Mouse (Mus musculus) heart, postnatal 0 days (tissue): ENCODE measurements around the gene Hist1h4f. TPM values are rescaled to one million over a fixed set of nuclear protein-coding genes. Genes with fewer than 3 reads are reported as not detected.
"Not testable (repeated sequence)": the region's sequence is repeated elsewhere in the genome, so short reads cannot be mapped to it uniquely, and the experiment has no call there.

ENCODE experiments used
- ATAC-seq: fragments of 200-750 bp; cut with Nextera tagmentation; 2 replicates; pipeline ENCODE4 v1.8.0; 2017; ENCODE audit warnings: low read depth, moderate number of reproducible peaks, moderate library complexity; ENCODE audit not compliant: insufficient read depth
- DNase-seq: peaks from one replicate; pipeline ENCODE4 v3.0.0-alpha.2; 2016; ENCODE audit warnings: low spot score
- H3K27ac ChIP-seq: fragments of 300-500 bp; sonication (generic); 2 replicates; pipeline ENCODE4 v1.5.1; 2014; ENCODE audit warnings: low read depth, mild to moderate bottlenecking
- H3K27me3 ChIP-seq: fragments of 300-500 bp; sonication (generic); 2 replicates; pipeline ENCODE4 v1.6.1; 2014; ENCODE audit warnings: low read length, mixed read lengths; ENCODE audit not compliant: control insufficient read depth, insufficient read depth
- H3K36me3 ChIP-seq: fragments of 300-500 bp; sonication (generic); replicated peaks from 2 replicates; pipeline ENCODE4 v1.6.1; 2014; ENCODE audit warnings: low read length, mixed read lengths; ENCODE audit not compliant: control insufficient read depth, insufficient read depth
- H3K4me1 ChIP-seq: fragments of 300-500 bp; sonication (generic); 2 replicates; pipeline ENCODE4 v1.6.1; 2014; ENCODE audit warnings: antibody characterized with exemption; ENCODE audit not compliant: control insufficient read depth, insufficient read depth
- H3K4me2 ChIP-seq: fragments of 300-500 bp; sonication (generic); 2 replicates; pipeline ENCODE4 v1.6.1; 2014; ENCODE audit warnings: low read depth, mild to moderate bottlenecking, low read length, moderate library complexity
- H3K4me3 ChIP-seq: fragments of 300-500 bp; sonication (generic); 2 replicates; pipeline ENCODE4 v1.5.1; 2014; ENCODE audit warnings: low read depth, low read length
- H3K9ac ChIP-seq: fragments of 300-500 bp; sonication (generic); replicated peaks from 2 replicates; pipeline ENCODE4 v1.6.1; 2014; ENCODE audit warnings: low read depth, low read length, mixed read lengths
- H3K9me3 ChIP-seq: fragments of 300-500 bp; sonication (generic); replicated peaks from 2 replicates; pipeline ENCODE4 v1.6.1; 2016; ENCODE audit warnings: low read length; ENCODE audit not compliant: control insufficient read depth
- CTCF ChIP-seq: IDR thresholded peaks from 2 replicates; pipeline ENCODE4 v1.5.1; 2016; ENCODE audit warnings: antibody characterized with exemption, control low read depth, low read depth
- EP300 ChIP-seq: IDR thresholded peaks from 2 replicates; pipeline ENCODE4 v1.6.1; 2016; ENCODE audit warnings: antibody characterized with exemption, low read depth
- WGBS: fragments of 180-500 bp; shearing (Covaris S2); extraction: QIAGEN DNeasy Blood & Tissue Kit; methylation state at CpG from one replicate; pipeline ENCODE4 v1.1.7; 2014; 5-methylcytosine and 5-hydroxymethylcytosine counted together
- polyA plus RNA-seq: library from polyadenylated mRNA; unstranded; fragments of >200 nt; fragmentation: Nextera tagmentation; extraction: Ambion mirVana; gene quantifications from 2 replicates; pipeline ENCODE4 v1.2.1, GENCODE M21; 2015
- total RNA-seq: library from RNA; depleted of rRNA; stranded (reverse); fragments of >200 nt; gene quantifications from 2 replicates; pipeline ENCODE4 v1.2.3, GENCODE M21; 2014; ENCODE audit warnings: low replicate concordance

The Hist1h4f gene
- total and polyA plus RNA-seq, 2 experiments from 2014 or later = 3,073 TPM; not detected in 1

GRCm38 (mm10) chr13:23575271-23575851, 23.9 kb upstream of the Hist1h4f start, which contains the start of gene Hist1h3d:
Hist1h3d (plus strand) TSS chr13:23575763.
- TF ChIP-seq CTCF = no peak
- peak; percentile 45; the same call in 1 of the 2 replicates for ATAC-seq
- H3K9me3 ChIP-seq = no peaks in the 10 kb centered on the region
- DNase-seq = peak; percentile 90
- H3K4me2 ChIP-seq = peak within 1 kb of the TSS; percentile 53
- peaks cover 16% of the 10 kb centered on the region; the same call in 1 of the 2 replicates for H3K4me1 ChIP-seq
- peak within 1 kb of the TSS; percentile 71 for H3K27ac ChIP-seq
- WGBS = 2% methylated on average over 18 of the region's 18 CpGs
- peak within 1 kb of the TSS; percentile 53 for H3K9ac ChIP-seq
- H3K36me3 ChIP-seq = no peaks in the 10 kb centered on the region
- no peaks in the 10 kb centered on the region for H3K27me3 ChIP-seq
- peak within 1 kb of the TSS; percentile 37 for H3K4me3 ChIP-seq

- Histone ChIP-seq H3K4me1 (peaks cover 16% of the 10 kb centered on the region; the same call in 1 of the 2 replicates), H3K4me2 (peak overlapping the region; percentile 53; the same call in 1 of the 2 replicates), H3K4me3 (peak overlapping the region; percentile 51), H3K27ac (peak overlapping the region; percentile 71; the same call in 1 of the 2 replicates)
- DNase-seq, H3K9ac ChIP-seq, ATAC-seq, H3K9me3 ChIP-seq, H3K36me3 ChIP-seq, H3K27me3 ChIP-seq: not testable (repeated sequence)
- WGBS = 10% methylated on average over 5 of the region's 39 CpGs
Measured at GRCm38 (mm10) chr13:23574546-23575170, 23.2 kb upstream of the Hist1h4f start.

GRCm38 (mm10) chr13:23573898-23574524, 22.6 kb upstream of the Hist1h4f start, which contains the start of the genes Hist1h2bf and Hist1h2ad:
Hist1h2bf (minus strand) TSS chr13:23574196.
Hist1h2ad (plus strand) TSS chr13:23574381.
- 3% methylated on average over 31 of the region's 42 CpGs for WGBS
- peak within 1 kb of the TSS; percentile 59; the same call in 1 of the 2 replicates for H3K9ac ChIP-seq
- peak; percentile 90 for TF ChIP-seq EP300
- H3K36me3 ChIP-seq, H3K27me3 ChIP-seq, H3K9me3 ChIP-seq: not testable (repeated sequence)
- peak within 1 kb of the TSS; percentile 62 for H3K4me2 ChIP-seq
- H3K27ac ChIP-seq = peak within 1 kb of the TSS; percentile 76
- ATAC-seq (peak; percentile 81), DNase-seq (peak; percentile 97)
- H3K4me1 ChIP-seq = peaks cover 16% of the 10 kb centered on the region; the same call in 1 of the 2 replicates
- peak within 1 kb of the TSS; percentile 51 for H3K4me3 ChIP-seq

- WGBS = 25% methylated on average over 17 of the region's 20 CpGs
- H3K27ac ChIP-seq = peak overlapping the region; percentile 97
- peak overlapping the region; percentile 59; the same call in 1 of the 2 replicates for H3K9ac ChIP-seq
- peaks cover 16% of the 10 kb centered on the region; the same call in 1 of the 2 replicates for H3K4me1 ChIP-seq
- not testable (repeated sequence) for ATAC-seq, H3K9me3 ChIP-seq, H3K36me3 ChIP-seq, DNase-seq, H3K27me3 ChIP-seq
- H3K4me3 ChIP-seq = peak overlapping the region; percentile 51
- H3K4me2 ChIP-seq = peak overlapping the region; percentile 62
Measured at GRCm38 (mm10) chr13:23573034-23573897, 21.8 kb upstream of the Hist1h4f start.
